Mouse (Mus musculus) ES-E14 (cell line): ENCODE data around the gene Kifc5b. TPM values are rescaled to one million over a fixed set of nuclear protein-coding genes. Genes with fewer than 3 reads are reported as not detected.

Source experiments
- DNase-seq: peaks from one replicate; pipeline ENCODE4 v3.0.0-alpha.2; 2013; ENCODE audit warnings: low read depth, low spot score
- H3K27ac ChIP-seq: 2 replicates; pipeline ENCODE4 v1.5.1; 2012; ENCODE audit warnings: low read depth, mild to moderate bottlenecking, low read length, moderate library complexity, mixed read lengths; ENCODE audit not compliant: poor library complexity, insufficient read depth, severe bottlenecking
- H3K36me3 ChIP-seq: 2 replicates; pipeline ENCODE4 v1.6.1; 2012; ENCODE audit warnings: mild to moderate bottlenecking, low read length, moderate library complexity, mixed read lengths; ENCODE audit not compliant: control insufficient read depth, poor library complexity, insufficient read depth, severe bottlenecking
- H3K4me1 ChIP-seq, 2 experiments: fragments of 150-350 bp in 1 of 2; sonication (generic) in 1 of 2; 2 replicates each; pipeline ENCODE4 v1.6.1; 2012; ENCODE audit warnings: low read length in 2 of 2, mild to moderate bottlenecking in 1 of 2, mixed read lengths in 1 of 2; ENCODE audit not compliant: control insufficient read depth in 2 of 2, insufficient read depth in 2 of 2, poor library complexity in 1 of 2
- H3K4me3 ChIP-seq, 2 experiments: fragments of 150-350 bp in 1 of 2; sonication (generic) in 1 of 2; 2 replicates each; pipeline ENCODE4 v1.5.1; 2012; ENCODE audit warnings: low read length in 2 of 2, low read depth in 1 of 2, mild to moderate bottlenecking in 1 of 2, mixed read lengths in 1 of 2; ENCODE audit not compliant: insufficient read depth in 1 of 2, poor library complexity in 1 of 2, severe bottlenecking in 1 of 2
- H3K9ac ChIP-seq: 2 replicates; pipeline ENCODE4 v1.6.1; 2012; ENCODE audit warnings: low read depth, mild to moderate bottlenecking, low read length, mixed read lengths; ENCODE audit not compliant: poor library complexity, insufficient read depth, severe bottlenecking
- H3K9me3 ChIP-seq: fragments of 150-350 bp; sonication (generic); 2 replicates; pipeline ENCODE4 v1.6.1; 2012; ENCODE audit warnings: low read depth, mild to moderate bottlenecking, low read length; ENCODE audit not compliant: control insufficient read depth, insufficient read depth
- CHD2 ChIP-seq: IDR thresholded peaks from 2 replicates; pipeline ENCODE4 v1.6.1; 2014; ENCODE audit warnings: mild to moderate bottlenecking, low read depth, low read length, inconsistent platforms
- HCFC1 ChIP-seq: IDR thresholded peaks from 2 replicates; pipeline ENCODE4 v1.6.1; 2012; ENCODE audit warnings: low read length, inconsistent platforms, borderline replicate concordance; ENCODE audit not compliant: insufficient read depth
- MAFK ChIP-seq: IDR thresholded peaks from 2 replicates; pipeline ENCODE4 v1.6.1; 2014; ENCODE audit warnings: mild to moderate bottlenecking, low read depth, low read length, inconsistent platforms; ENCODE audit not compliant: insufficient read depth
- ZC3H11A ChIP-seq: IDR thresholded peaks from 2 replicates; pipeline ENCODE4 v1.6.1; 2012; ENCODE audit warnings: low read depth, mild to moderate bottlenecking, inconsistent platforms, low read length, borderline replicate concordance
- ZNF384 ChIP-seq: IDR thresholded peaks from 2 replicates; pipeline ENCODE4 v1.6.1; 2012; ENCODE audit warnings: low read depth, low read length, inconsistent platforms
- in situ Hi-C, 2 experiments: fragments of 600-800 bp; cut with MboI; formaldehyde crosslinking; loops; one replicate each; pipeline ENCODE4 v1.15.1; 2025; ENCODE audit warnings: low sequenced_read_pairs in 2 of 2, inconsistent platforms in 1 of 2; ENCODE audit not compliant: unreplicated experiment in 2 of 2
- total RNA-seq: library from RNA; depleted of rRNA; stranded (reverse); fragments of 300-350 nt; gene quantifications from 2 replicates; pipeline ENCODE4 v1.2.3, GENCODE M21; 2012

Kifc5b gene
- total RNA-seq, 1 experiment = 52.5 TPM

DNA sequence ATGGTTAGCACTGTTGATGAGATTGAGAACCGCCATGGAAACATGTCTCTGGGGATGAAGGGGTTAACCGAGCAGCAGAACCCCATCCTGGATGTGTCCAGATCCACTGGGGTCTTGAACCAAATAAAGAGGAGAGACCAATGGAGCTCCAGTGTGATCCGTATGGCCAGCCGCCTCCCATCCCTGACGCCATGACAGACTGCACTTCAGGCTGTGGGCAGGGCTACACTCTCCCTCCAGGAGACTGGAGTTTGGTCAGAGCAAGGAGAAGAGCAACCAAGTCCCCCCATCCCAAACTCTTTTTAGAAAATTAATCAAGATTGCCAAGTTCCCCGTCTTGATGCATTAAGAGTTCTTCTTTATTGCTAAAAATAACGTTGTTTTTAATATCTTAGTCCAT is 39.0 kb upstream of the Kifc5b start:
- in situ Hi-C loops = loop anchor here in 1 of 2 experiments (25.0 kb wide), 2 partner anchors 191 to 416 kb away; no protein-coding TSS in a partner anchor
- Histone ChIP-seq H3K36me3 (no peaks in the 10 kb centered on the region), H3K4me3 (no peak overlapping the region), H3K9me3 (no peaks in the 10 kb centered on the region), H3K4me1 (no peaks in the 10 kb centered on the region), H3K27ac (no peak overlapping the region), H3K9ac (no peak overlapping the region)
- DNase-seq = no peak
- TF ChIP-seq HCFC1 = no peak
- TF ChIP-seq ZC3H11A = no peak
- no peak for TF ChIP-seq ZNF384
- no peak for TF ChIP-seq CHD2
- no peak for TF ChIP-seq MAFK

DNA sequence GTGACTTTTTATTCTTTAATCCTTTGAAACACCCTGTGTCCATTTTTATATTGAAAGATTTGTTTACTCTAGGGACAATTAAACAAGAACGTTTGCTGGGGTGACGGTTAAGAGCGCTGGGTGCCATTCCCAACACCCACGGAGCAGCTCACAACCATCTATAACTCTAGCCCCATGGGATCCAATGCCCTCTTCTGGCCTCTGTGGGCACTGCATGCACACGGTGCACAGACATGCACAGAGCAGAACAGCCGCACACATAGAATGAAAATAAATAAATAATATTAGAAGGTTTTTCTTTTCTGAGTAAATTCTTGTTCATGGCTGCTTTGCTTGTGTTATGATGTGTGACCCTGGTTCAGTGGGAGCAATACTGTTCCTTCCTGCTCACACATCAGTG is 37.7 kb upstream of the Kifc5b start:
- no peak overlapping the region for H3K27ac ChIP-seq
- no peaks in the 10 kb centered on the region for H3K4me1 ChIP-seq
- H3K9ac ChIP-seq = no peak overlapping the region
- H3K4me3 ChIP-seq = no peak overlapping the region
- no peaks in the 10 kb centered on the region for H3K9me3 ChIP-seq
- DNase-seq = peak; percentile 19
- TF ChIP-seq MAFK = no peak
- TF ChIP-seq CHD2 = no peak
- TF ChIP-seq ZC3H11A = no peak
- no peak for TF ChIP-seq ZNF384
- TF ChIP-seq HCFC1 = no peak
- no peaks in the 10 kb centered on the region for H3K36me3 ChIP-seq
- in situ Hi-C loops = loop anchor here in 1 of 2 experiments (25.0 kb wide), 2 partner anchors 192 to 417 kb away; no protein-coding TSS in a partner anchor

DNA sequence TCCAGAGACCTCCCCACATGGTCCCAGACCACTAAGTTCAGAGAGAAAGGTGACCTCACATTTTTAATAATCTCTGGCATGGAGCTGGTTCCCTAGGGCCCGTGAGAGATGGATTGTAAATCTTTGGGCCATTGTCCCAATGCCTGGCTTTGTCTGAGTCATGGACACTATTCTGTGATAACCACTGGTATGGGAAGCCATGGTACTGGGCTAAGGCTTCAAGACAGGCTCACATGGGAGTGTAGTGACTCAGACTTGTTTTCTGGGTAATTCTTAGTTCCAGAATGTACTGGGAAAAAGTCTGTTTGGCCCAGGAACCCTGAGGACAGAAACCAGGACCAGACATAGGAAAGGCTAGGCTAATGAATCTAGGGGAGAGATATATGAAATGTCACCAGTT is 34.2 kb upstream of the Kifc5b start:
- Histone ChIP-seq H3K4me1 (peaks cover 0 to 4% of the 10 kb centered on the region in 2 experiments; a peak in 2 of 4 replicates), H3K9ac (no peak overlapping the region), H3K4me3 (no peak overlapping the region), H3K36me3 (no peaks in the 10 kb centered on the region; the same call in 1 of the 2 replicates), H3K27ac (no peak overlapping the region), H3K9me3 (no peaks in the 10 kb centered on the region)
- TF ChIP-seq HCFC1 (no peak), CHD2 (no peak), MAFK (no peak)
- no peak for DNase-seq
- in situ Hi-C loops = loop anchor here in 1 of 2 experiments (10.0 to 25.0 kb wide), 3 partner anchors 88 to 420 kb away; no protein-coding TSS in a partner anchor

DNA sequence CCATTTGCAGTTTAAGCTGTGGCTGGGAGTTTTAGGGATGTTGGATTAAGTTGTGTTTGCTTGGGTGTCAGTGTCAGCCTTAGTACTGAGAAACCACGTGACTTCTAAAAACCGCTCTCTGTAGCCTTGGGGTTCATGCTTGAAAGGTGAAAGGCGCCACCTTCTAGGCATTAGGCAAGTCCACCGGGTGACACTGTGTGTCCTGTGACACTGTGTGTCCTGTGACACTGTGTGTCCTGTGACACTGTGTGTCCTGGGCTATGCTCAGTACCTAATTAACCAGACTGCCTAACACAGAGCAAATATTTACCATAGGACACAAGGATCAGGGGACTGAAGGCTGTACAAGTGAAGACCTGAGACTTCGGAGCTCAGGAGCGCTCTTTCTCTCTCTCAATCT is 33.3 kb upstream of the Kifc5b start:
- in situ Hi-C loops = loop anchor here in 1 of 2 experiments (10.0 to 25.0 kb wide), 3 partner anchors 89 to 421 kb away; no protein-coding TSS in a partner anchor
- H3K27ac ChIP-seq = no peak overlapping the region
- H3K36me3 ChIP-seq = no peaks in the 10 kb centered on the region; the same call in 1 of the 2 replicates
- no peak overlapping the region for H3K4me3 ChIP-seq
- no peak overlapping the region for H3K9ac ChIP-seq
- TF ChIP-seq HCFC1 (no peak), CHD2 (no peak), MAFK (no peak), ZC3H11A (no peak), ZNF384 (no peak)
- no peak for DNase-seq
- no peaks in the 10 kb centered on the region for H3K9me3 ChIP-seq
- peaks cover 0 to 4% of the 10 kb centered on the region in 2 experiments; a peak in 2 of 4 replicates for H3K4me1 ChIP-seq
